ENCODE assay signal across 8 mouse cellular contexts in genomic region chr4:154024729-154025521, GRCm38 (mm10). TPM values are rescaled to one million over a fixed set of nuclear protein-coding genes. Genes with fewer than 3 reads are reported as not detected.
DNase-seq lines count a peak whose midpoint lies in the region; ATAC-seq and TF ChIP-seq lines count a peak whose summit lies in the region.

No protein-coding gene starts in this region.

- peak overlapping the region; percentile 85 for H3K27ac ChIP-seq in heart, embryonic 11.5 days (ENCODE audit: low read depth, low read length)
- peak overlapping the region; percentile 60 to 64 for H3K27ac ChIP-seq in heart, embryonic 14.5 days (replicated peaks in 1 of 2; ENCODE audit: control insufficient read depth in 1 of 2, insufficient read depth in 1 of 2, low read depth in 2 of 2, low read length in 2 of 2)
- H3K27ac ChIP-seq in limb, embryonic 10.5 days: peak overlapping the region; percentile 53; the same call in 1 of the 2 replicates
- H3K27ac ChIP-seq in midbrain, postnatal 0 days (ENCODE audit: low read depth, low read length): peak overlapping the region; percentile 57; the same call in 1 of the 2 replicates

- TF ChIP-seq CTCF in midbrain, postnatal 0 days (IDR thresholded peaks at IDR 0.05): no peak

- peak overlapping the region; percentile 75 for H3K9ac ChIP-seq in heart, embryonic 11.5 days (ENCODE audit: low read depth, low read length)
- H3K9ac ChIP-seq in heart, embryonic 14.5 days (ENCODE audit: low read length): peak overlapping the region; percentile 68
- H3K9ac ChIP-seq in midbrain, postnatal 0 days (replicated peaks; ENCODE audit: low read length, poor library complexity, severe bottlenecking): no peak overlapping the region

- H3K4me3 ChIP-seq in heart, embryonic 11.5 days (ENCODE audit: low read depth, low read length): peak overlapping the region; percentile 58
- peak overlapping the region; percentile 51 to 60 for H3K4me3 ChIP-seq in heart, embryonic 14.5 days (ENCODE audit: control insufficient read depth in 1 of 2, insufficient read depth in 1 of 2, low read depth in 1 of 2, low read length in 2 of 2)
- H3K4me3 ChIP-seq in limb, embryonic 10.5 days: peak overlapping the region; percentile 50
- peak overlapping the region; percentile 37; the same call in 1 of the 2 replicates for H3K4me3 ChIP-seq in midbrain, postnatal 0 days (ENCODE audit: low read depth, low read length)

- no peak for DNase-seq in heart, adult 8-10 months (ENCODE audit: low spot score)
- peak; percentile 81 for DNase-seq in brain, adult 2 months (ENCODE audit: low read depth, low spot score)
- DNase-seq in limb, embryonic 10.5 days (ENCODE audit: low spot score): no peak
- no peak for DNase-seq in midbrain, postnatal 0 days (ENCODE audit: low spot score)
- no peak for DNase-seq in layer of hippocampus, adult 18-20 months (ENCODE audit: low spot score in 2 of 2)
- no peak for DNase-seq in layer of hippocampus, postnatal 14 days (ENCODE audit: low spot score in 2 of 2)

- peak overlapping the region; percentile 77 for H3K4me2 ChIP-seq in heart, embryonic 11.5 days
- peak overlapping the region; percentile 76 for H3K4me2 ChIP-seq in heart, embryonic 14.5 days (ENCODE audit: low read length)
- peak overlapping the region; percentile 68 for H3K4me2 ChIP-seq in midbrain, postnatal 0 days (ENCODE audit: low read depth, low read length, poor library complexity, severe bottlenecking)

- peaks cover 7% of the 10 kb centered on the region; the same call in 1 of the 2 replicates for H3K27me3 ChIP-seq in heart, embryonic 11.5 days (ENCODE audit: control insufficient read depth, insufficient read depth, low read length)
- H3K27me3 ChIP-seq in heart, embryonic 14.5 days (ENCODE audit: control insufficient read depth, insufficient read depth, low read length): peaks cover 4% of the 10 kb centered on the region; the same call in 1 of the 2 replicates
- peaks cover 52% of the 10 kb centered on the region for H3K27me3 ChIP-seq in limb, embryonic 10.5 days (ENCODE audit: low read depth, poor library complexity, severe bottlenecking)
- 0 out of 2 replicates have a peak, but pooled peaks cover 6% of the 10 kb centered on the region for H3K27me3 ChIP-seq in midbrain, postnatal 0 days (ENCODE audit: insufficient read depth, low read length)

- peaks cover 44% of the 10 kb centered on the region for H3K4me1 ChIP-seq in heart, embryonic 11.5 days (ENCODE audit: control insufficient read depth, insufficient read depth, low read length)
- peaks cover 31 to 40% of the 10 kb centered on the region in 2 experiments for H3K4me1 ChIP-seq in heart, embryonic 14.5 days (ENCODE audit: control insufficient read depth in 2 of 2, insufficient read depth in 2 of 2, low read length in 2 of 2)
- peaks cover 23% of the 10 kb centered on the region for H3K4me1 ChIP-seq in limb, embryonic 10.5 days
- peaks cover 5% of the 10 kb centered on the region; the same call in 1 of the 2 replicates for H3K4me1 ChIP-seq in midbrain, postnatal 0 days (ENCODE audit: insufficient read depth, low read length)

- peaks cover 12% of the 10 kb centered on the region for H3K36me3 ChIP-seq in heart, embryonic 11.5 days (ENCODE audit: control insufficient read depth, insufficient read depth, low read length)
- peaks cover 27% of the 10 kb centered on the region for H3K36me3 ChIP-seq in heart, embryonic 14.5 days (ENCODE audit: control insufficient read depth, insufficient read depth, low read length)
- peaks cover 29% of the 10 kb centered on the region for H3K36me3 ChIP-seq in limb, embryonic 10.5 days
- peaks cover 19% of the 10 kb centered on the region for H3K36me3 ChIP-seq in midbrain, postnatal 0 days (ENCODE audit: insufficient read depth, low read length)

- H3K9me3 ChIP-seq in heart, embryonic 11.5 days (replicated peaks; ENCODE audit: control insufficient read depth, low read length): no peaks in the 10 kb centered on the region
- no peaks in the 10 kb centered on the region for H3K9me3 ChIP-seq in heart, embryonic 14.5 days (ENCODE audit: control insufficient read depth, low read length)
- no peaks in the 10 kb centered on the region for H3K9me3 ChIP-seq in limb, embryonic 10.5 days (replicated peaks)
- no peaks in the 10 kb centered on the region for H3K9me3 ChIP-seq in midbrain, postnatal 0 days (ENCODE audit: low read length)

- WGBS in heart, embryonic 11.5 days (ENCODE audit: insufficient replicate concordance): 17% methylated on average over 17 of the region's 17 CpGs
- 18% methylated on average over 17 of the region's 17 CpGs for WGBS in heart, embryonic 14.5 days
- WGBS in limb, embryonic 10.5 days: 40% methylated on average over 17 of the region's 17 CpGs
- 38% methylated on average over 17 of the region's 17 CpGs for WGBS in midbrain, postnatal 0 days

- ATAC-seq in heart, embryonic 11.5 days (replicated peaks; ENCODE audit: insufficient number of reproducible peaks, low FRiP score, low TSS enrichment): no peak
- no peak for ATAC-seq in heart, embryonic 14.5 days (ENCODE audit: insufficient number of reproducible peaks, insufficient read depth, low FRiP score, low read depth)
- no peak for ATAC-seq in midbrain, postnatal 0 days (ENCODE audit: low FRiP score)

RNA-seq across cellular contexts. Expression of gene Smim1, which starts 1.1 kb away (rescaled TPM):
- 95.7 and 104 TPM in 2 replicates for polyA plus RNA-seq in heart, embryonic 11.5 days (2014; fragmentation: Nextera tagmentation; extraction: Ambion mirVana)
- total RNA-seq in heart, adult 8-10 months (2022): 1 to 10 TPM; 4.5 to 9.7 (median 6.5) TPM
- 59.5 and 73.1 TPM in 2 replicates for polyA plus RNA-seq in heart, embryonic 14.5 days (2014; fragmentation: Nextera tagmentation; extraction: Ambion mirVana)
- 12.7 and 27.4 TPM in 2 replicates for polyA plus RNA-seq in limb, embryonic 10.5 days (2016; fragmentation: Nextera tagmentation; extraction: Ambion mirVana)
- 13.4 and 20.6 TPM in 2 replicates for total RNA-seq in midbrain, postnatal 0 days (2014; rRNA removed)
- 12.9 and 14.6 TPM in 2 replicates for polyA plus RNA-seq in midbrain, postnatal 0 days (2015; fragmentation: Nextera tagmentation; extraction: Ambion mirVana)
- 10 to 100 TPM; 10.3 to 12.5 TPM for total RNA-seq in layer of hippocampus, adult 18-20 months (2021)
- total RNA-seq in layer of hippocampus, postnatal 14 days (2021): 1 to 10 TPM; 6.8 to 10.0 TPM

RNA-seq across cellular contexts. Expression of gene Lrrc47, which starts 13.4 kb away (rescaled TPM):
- polyA plus RNA-seq in heart, embryonic 11.5 days (2014; fragmentation: Nextera tagmentation; extraction: Ambion mirVana): 13.4 and 14.7 TPM in 2 replicates
- 10 to 100 TPM; 30.6 to 37.7 (median 32.4) TPM for total RNA-seq in heart, adult 8-10 months (2022)
- 8.6 and 11.6 TPM in 2 replicates for polyA plus RNA-seq in heart, embryonic 14.5 days (2014; fragmentation: Nextera tagmentation; extraction: Ambion mirVana)
- 28.3 and 32.2 TPM in 2 replicates for polyA plus RNA-seq in limb, embryonic 10.5 days (2016; fragmentation: Nextera tagmentation; extraction: Ambion mirVana)
- total RNA-seq in midbrain, postnatal 0 days (2014; rRNA removed): 24.9 and 28.1 TPM in 2 replicates
- 15.8 and 22.6 TPM in 2 replicates for polyA plus RNA-seq in midbrain, postnatal 0 days (2015; fragmentation: Nextera tagmentation; extraction: Ambion mirVana)
- total RNA-seq in layer of hippocampus, adult 18-20 months (2021): 10 to 100 TPM; 55.6 to 68.0 TPM
- 10 to 100 TPM; 49.4 to 67.7 TPM for total RNA-seq in layer of hippocampus, postnatal 14 days (2021)

RNA-seq across cellular contexts. Expression of gene Ccdc27, which starts 17.6 kb away (rescaled TPM):
- not detected in 2 replicates for polyA plus RNA-seq in heart, embryonic 11.5 days (2014; fragmentation: Nextera tagmentation; extraction: Ambion mirVana)
- not detected for total RNA-seq in heart, adult 8-10 months (2022)
- not detected in 2 replicates for polyA plus RNA-seq in heart, embryonic 14.5 days (2014; fragmentation: Nextera tagmentation; extraction: Ambion mirVana)
- polyA plus RNA-seq in limb, embryonic 10.5 days (2016; fragmentation: Nextera tagmentation; extraction: Ambion mirVana): not detected in 2 replicates
- total RNA-seq in midbrain, postnatal 0 days (2014; rRNA removed): not detected in 2 replicates
- not detected in 2 replicates for polyA plus RNA-seq in midbrain, postnatal 0 days (2015; fragmentation: Nextera tagmentation; extraction: Ambion mirVana)
- total RNA-seq in layer of hippocampus, adult 18-20 months (2021): under 1 TPM; 0.59 to 0.66 TPM
- 1 to 10 TPM; 1.0 to 1.7 TPM for total RNA-seq in layer of hippocampus, postnatal 14 days (2021)

RNA-seq across cellular contexts. Expression of gene Cep104, which starts 49.9 kb away (rescaled TPM):
- 11.4 and 14.3 TPM in 2 replicates for polyA plus RNA-seq in heart, embryonic 11.5 days (2014; fragmentation: Nextera tagmentation; extraction: Ambion mirVana)
- 10 to 100 TPM; 29.4 to 34.6 (median 32.1) TPM for total RNA-seq in heart, adult 8-10 months (2022)
- 13.7 and 14.3 TPM in 2 replicates for polyA plus RNA-seq in heart, embryonic 14.5 days (2014; fragmentation: Nextera tagmentation; extraction: Ambion mirVana)
- polyA plus RNA-seq in limb, embryonic 10.5 days (2016; fragmentation: Nextera tagmentation; extraction: Ambion mirVana): 21.0 and 22.3 TPM in 2 replicates
- 9.6 and 11.6 TPM in 2 replicates for total RNA-seq in midbrain, postnatal 0 days (2014; rRNA removed)
- 11.7 and 12.0 TPM in 2 replicates for polyA plus RNA-seq in midbrain, postnatal 0 days (2015; fragmentation: Nextera tagmentation; extraction: Ambion mirVana)
- total RNA-seq in layer of hippocampus, adult 18-20 months (2021): 10 to 100 TPM; 31.2 to 32.3 TPM
- 10 to 100 TPM; 28.8 to 29.4 TPM for total RNA-seq in layer of hippocampus, postnatal 14 days (2021)

RNA-seq across cellular contexts. Expression of gene Dffb, which starts 50.0 kb away (rescaled TPM):
- polyA plus RNA-seq in heart, embryonic 11.5 days (2014; fragmentation: Nextera tagmentation; extraction: Ambion mirVana): 4.9 and 7.5 TPM in 2 replicates
- total RNA-seq in heart, adult 8-10 months (2022): 1 to 10 TPM; 1.1 to 5.3 (median 2.0) TPM
- 6.3 and 6.8 TPM in 2 replicates for polyA plus RNA-seq in heart, embryonic 14.5 days (2014; fragmentation: Nextera tagmentation; extraction: Ambion mirVana)
- 14.8 TPM in 2 replicates for polyA plus RNA-seq in limb, embryonic 10.5 days (2016; fragmentation: Nextera tagmentation; extraction: Ambion mirVana)
- 19.8 and 20.8 TPM in 2 replicates for total RNA-seq in midbrain, postnatal 0 days (2014; rRNA removed)
- polyA plus RNA-seq in midbrain, postnatal 0 days (2015; fragmentation: Nextera tagmentation; extraction: Ambion mirVana): 9.7 and 10.1 TPM in 2 replicates
- 10 to 100 TPM; 11.1 to 12.7 TPM for total RNA-seq in layer of hippocampus, adult 18-20 months (2021)
- total RNA-seq in layer of hippocampus, postnatal 14 days (2021): 10 to 100 TPM; 10.0 to 16.9 TPM
